Mouse (Mus musculus) gastrocnemius, adult 2 months (tissue): ENCODE measurements around the gene Vipr2. TPM values are rescaled to one million over a fixed set of nuclear protein-coding genes. Genes with fewer than 3 reads are reported as not detected.
A peak's percentile ranks its signal among the peaks of the same experiment; 100 is the strongest.

Source experiments
- DNase-seq: peaks from one replicate; pipeline ENCODE4 v3.0.0; 2022
- H3K27ac ChIP-seq: fragments of 200-600 bp; 2 replicates; pipeline ENCODE4 v1.8.1; 2022; ENCODE audit warnings: mild to moderate bottlenecking
- H3K4me3 ChIP-seq: fragments of 200-600 bp; 2 replicates; pipeline ENCODE4 v1.8.1; 2022; ENCODE audit warnings: mild to moderate bottlenecking, moderate library complexity
- CTCF ChIP-seq: fragments of 200-600 bp; IDR thresholded peaks from 2 replicates; pipeline ENCODE4 v1.8.1; 2022; ENCODE audit warnings: antibody characterized with exemption, mild to moderate bottlenecking, moderate library complexity
- intact Hi-C: fragments of 180-260 bp; cut with DNase I; formaldehyde crosslinking; loops from one replicate; pipeline ENCODE4 v1.15.1; 2025
- long read RNA-seq, 2 experiments: library from polyadenylated mRNA; stranded (forward); transcript quantifications; one replicate each; pipeline ENCODE4 v2.0.0; 2021
- total RNA-seq, 2 experiments: library from RNA; stranded (reverse); gene quantifications; 2 replicates each; pipeline ENCODE4 v1.2.3; 2021

Vipr2 gene
- 1 to 10 TPM; 1.5 to 3.0 TPM for total RNA-seq
- long read RNA-seq, experiment 1, transcript Vipr2-201 (13 exons, 3,383 nt), result major isoform, 6 of 10 reads
- long read RNA-seq, experiment 1, partial matches to known transcripts, result 3 of 10 reads
- long read RNA-seq, experiment 1, other reads (novel, unspliced or antisense), result 1 of 10 reads
- long read RNA-seq, experiment 2, result 0 reads

GRCm38 (mm10) chr12:116077074-116077854 is at the start of gene Vipr2:
TSS of gene Vipr2 (plus strand) at chr12:116077726.
- H3K4me3 ChIP-seq, result peak within 1 kb of the TSS; percentile 81
- intact Hi-C loops, result no loop called here
- no peak for TF ChIP-seq CTCF
- H3K27ac ChIP-seq, result peak within 1 kb of the TSS; percentile 50
- peak; percentile 75 for DNase-seq

- intact Hi-C loops, result no loop called here
- no peak for DNase-seq
- Histone ChIP-seq H3K4me3 (no peak overlapping the region), H3K27ac (no peak overlapping the region)
- peak; percentile 70 for TF ChIP-seq CTCF
Observed at GRCm38 (mm10) chr12:116028095-116028494, 49.4 kb upstream of the Vipr2 start.

GRCm38 (mm10) chr12:116035346-116035745 is 42.2 kb upstream of the Vipr2 start:
- no peak overlapping the region for H3K27ac ChIP-seq
- no peak overlapping the region for H3K4me3 ChIP-seq
- DNase-seq, result no peak
- no peak for TF ChIP-seq CTCF
- intact Hi-C loops, result no loop called here

DNA sequence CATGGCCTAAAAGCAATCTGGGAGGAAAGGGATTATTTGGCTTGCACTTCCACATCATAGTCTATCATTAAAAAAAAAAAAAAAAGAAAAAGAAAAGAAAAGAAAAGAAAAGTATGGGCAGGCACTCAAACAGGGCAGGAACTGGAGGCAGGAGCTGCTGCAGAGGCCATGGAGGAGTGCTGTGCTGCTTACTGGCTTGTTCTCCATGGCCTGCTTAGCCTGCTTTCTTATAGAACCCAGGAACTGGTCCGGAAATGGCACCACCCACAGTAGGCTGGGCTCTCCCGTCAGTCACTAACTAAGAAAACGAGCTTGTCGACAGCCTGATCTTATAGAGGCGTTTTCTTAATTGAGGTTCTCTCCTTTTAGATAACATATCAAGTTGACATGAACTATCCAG is 32.7 kb upstream of the Vipr2 start:
- no peak for DNase-seq
- intact Hi-C loops, result loop anchor here (5.0 kb wide), 1 partner anchor 363 kb away; the partner anchor contains the start of gene Ncapg2
- TF ChIP-seq CTCF, result no peak
- Histone ChIP-seq H3K4me3 (no peak overlapping the region), H3K27ac (no peak overlapping the region)

GRCm38 (mm10) chr12:116047440-116048377 is 29.8 kb upstream of the Vipr2 start, which contains the start of gene Zfp386:
TSS of gene Zfp386 (plus strand) at chr12:116047724.
- peak within 1 kb of the TSS; percentile 99 for H3K27ac ChIP-seq
- intact Hi-C loops, result loop anchor here (5.0 kb wide), 1 partner anchor 360 kb away; the partner anchor contains the start of gene Ncapg2
- peak; percentile 98 for DNase-seq
- H3K4me3 ChIP-seq, result peak within 1 kb of the TSS; percentile 99
- peak; percentile 7; the same call in 1 of the 2 replicates for TF ChIP-seq CTCF

GRCm38 (mm10) chr12:116048766-116049165 is 28.8 kb upstream of the Vipr2 start:
- intact Hi-C loops, result loop anchor here (5.0 kb wide), 1 partner anchor 359 kb away; the partner anchor contains the start of gene Ncapg2
- Histone ChIP-seq H3K27ac (peak overlapping the region; percentile 99), H3K4me3 (peak overlapping the region; percentile 99)
- TF ChIP-seq CTCF, result no peak
- no peak for DNase-seq

GRCm38 (mm10) chr12:116049236-116049635 is 28.3 kb upstream of the Vipr2 start:
- no peak for TF ChIP-seq CTCF
- no peak for DNase-seq
- intact Hi-C loops, result loop anchor here (5.0 kb wide), 1 partner anchor 358 kb away; the partner anchor contains the start of gene Ncapg2
- peak overlapping the region; percentile 99 for H3K4me3 ChIP-seq
- peak overlapping the region; percentile 99 for H3K27ac ChIP-seq

DNA sequence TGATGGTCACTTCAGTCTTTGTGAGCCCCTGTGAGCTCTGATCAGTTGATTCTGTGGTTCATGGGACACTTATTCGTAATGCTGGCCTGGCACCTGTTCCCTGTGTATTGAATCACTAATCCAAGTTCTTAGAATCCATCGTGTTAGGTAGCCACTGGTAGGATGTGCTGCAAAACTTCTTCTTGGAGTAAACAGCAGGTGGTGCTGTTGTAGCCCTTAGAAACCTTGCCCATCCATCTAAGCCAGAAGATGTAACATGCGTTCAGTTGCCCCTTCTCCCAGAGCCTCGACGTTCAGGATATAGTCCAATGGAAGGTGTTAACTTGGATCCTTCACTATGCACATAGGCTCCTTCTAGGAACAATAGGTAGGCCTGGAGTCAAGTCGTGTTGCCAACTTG is 27.8 kb upstream of the Vipr2 start:
- Histone ChIP-seq H3K27ac (peak overlapping the region; percentile 99), H3K4me3 (peak overlapping the region; percentile 99)
- intact Hi-C loops, result loop anchor here (5.0 kb wide), 1 partner anchor 358 kb away; the partner anchor contains the start of gene Ncapg2
- TF ChIP-seq CTCF, result peak; percentile 57
- peak; percentile 17 for DNase-seq

GRCm38 (mm10) chr12:116054342-116054741 is 23.2 kb upstream of the Vipr2 start:
- intact Hi-C loops, result no loop called here
- H3K4me3 ChIP-seq, result no peak overlapping the region
- DNase-seq, result no peak
- TF ChIP-seq CTCF, result no peak
- no peak overlapping the region for H3K27ac ChIP-seq

DNA sequence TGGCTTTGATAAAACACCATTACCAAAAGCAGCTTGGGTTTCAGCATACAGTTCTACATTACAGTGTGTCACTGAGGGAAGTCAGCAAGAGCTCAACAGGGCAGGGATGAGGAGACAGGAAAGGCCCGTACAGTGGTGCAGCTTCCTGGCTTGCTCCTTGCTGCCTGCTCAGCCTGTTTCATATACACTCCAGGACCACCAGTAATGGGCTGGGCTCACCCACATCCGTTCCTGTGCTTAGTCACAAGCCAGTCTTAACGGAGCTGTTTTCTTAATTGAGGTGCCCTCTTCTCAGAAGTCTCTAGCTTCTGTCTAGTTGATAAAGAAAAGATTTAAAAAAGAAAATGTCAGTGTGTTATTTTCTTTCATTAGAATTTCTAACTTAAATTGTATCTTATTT is 21.4 kb upstream of the Vipr2 start:
- no peak overlapping the region for H3K27ac ChIP-seq
- no peak for TF ChIP-seq CTCF
- intact Hi-C loops, result no loop called here
- no peak overlapping the region for H3K4me3 ChIP-seq
- DNase-seq, result no peak

- DNase-seq, result no peak
- intact Hi-C loops, result no loop called here
- TF ChIP-seq CTCF, result no peak
- H3K27ac ChIP-seq, result no peak overlapping the region
- H3K4me3 ChIP-seq, result no peak overlapping the region
Observed at GRCm38 (mm10) chr12:116061561-116062193, 15.8 kb upstream of the Vipr2 start.

DNA sequence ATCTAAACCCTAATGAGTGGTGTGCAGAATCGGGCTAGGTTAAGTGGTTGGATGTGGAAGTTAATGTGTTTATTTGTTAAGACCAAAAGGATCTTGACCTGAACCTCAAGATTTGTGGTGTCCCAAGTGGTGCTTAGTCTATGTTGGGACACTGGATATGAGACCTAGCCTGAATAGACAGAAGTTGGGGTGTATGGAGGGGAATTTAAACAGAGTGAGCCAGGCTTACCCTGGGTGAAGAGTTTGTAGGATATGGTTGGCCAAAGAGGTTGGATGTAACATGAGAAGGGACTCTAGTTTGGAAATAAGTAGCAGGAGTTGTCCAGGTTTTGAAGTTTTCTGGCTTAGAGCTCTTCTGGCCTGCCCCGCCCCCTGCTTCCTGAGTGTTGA is 15.3 kb upstream of the Vipr2 start:
- no peak for TF ChIP-seq CTCF
- intact Hi-C loops, result no loop called here
- H3K27ac ChIP-seq, result no peak overlapping the region
- no peak for DNase-seq
- H3K4me3 ChIP-seq, result no peak overlapping the region
